Mouse (Mus musculus): Measurements from ENCODE around the gene Rab25. TPM values are rescaled to one million over a fixed set of nuclear protein-coding genes. Genes with fewer than 3 reads are reported as not detected.

The Rab25 gene
- polyA plus RNA-seq, 1 experiment from 2014 or later = not detected

GRCm38 (mm10) chr3:88566116-88566515, 18.0 kb upstream of the Rab25 start:
- Histone ChIP-seq H3K4me2 (replicated peaks) (no peak overlapping the region), H3K36me3 (peaks cover 92% of the 10 kb centered on the region), H3K4me3 (replicated peaks) (no peak overlapping the region), H3K27me3 (no peaks in the 10 kb centered on the region), H3K9me3 (no peaks in the 10 kb centered on the region), H3K4me1 (replicated peaks) (peaks cover 5% of the 10 kb centered on the region), H3K9ac (replicated peaks) (no peak overlapping the region), H3K27ac (no peak overlapping the region)
- WGBS = 91% methylated on average over 3 of the region's 3 CpGs
- no peak for ATAC-seq

GRCm38 (mm10) chr3:88563966-88564365, 15.9 kb upstream of the Rab25 start:
- Histone ChIP-seq H3K27ac (no peak overlapping the region), H3K9ac (replicated peaks) (no peak overlapping the region), H3K4me1 (replicated peaks) (peaks cover 5% of the 10 kb centered on the region), H3K9me3 (no peaks in the 10 kb centered on the region), H3K4me2 (replicated peaks) (no peak overlapping the region), H3K36me3 (peaks cover 98% of the 10 kb centered on the region), H3K4me3 (replicated peaks) (no peak overlapping the region), H3K27me3 (no peaks in the 10 kb centered on the region)
- no peak for ATAC-seq
- 81% methylated on average over 7 of the region's 7 CpGs for WGBS

GRCm38 (mm10) chr3:88563442-88563841, 15.3 kb upstream of the Rab25 start:
- WGBS = 64% methylated on average over 4 of the region's 4 CpGs
- peaks cover 98% of the 10 kb centered on the region for H3K36me3 ChIP-seq
- no peak overlapping the region for H3K4me2 ChIP-seq (replicated peaks)
- H3K4me3 ChIP-seq (replicated peaks) = no peak overlapping the region
- H3K9me3 ChIP-seq = no peaks in the 10 kb centered on the region
- H3K9ac ChIP-seq (replicated peaks) = no peak overlapping the region
- H3K27ac ChIP-seq = no peak overlapping the region
- no peaks in the 10 kb centered on the region for H3K27me3 ChIP-seq
- no peak for ATAC-seq
- H3K4me1 ChIP-seq (replicated peaks) = peaks cover 5% of the 10 kb centered on the region

- H3K4me1 ChIP-seq (replicated peaks) = peaks cover 5% of the 10 kb centered on the region
- WGBS = 68% methylated on average over 4 of the region's 4 CpGs
- no peaks in the 10 kb centered on the region for H3K9me3 ChIP-seq
- H3K9ac ChIP-seq (replicated peaks) = no peak overlapping the region
- H3K4me3 ChIP-seq (replicated peaks) = no peak overlapping the region
- no peak for ATAC-seq
- no peak overlapping the region for H3K27ac ChIP-seq
- no peak overlapping the region for H3K4me2 ChIP-seq (replicated peaks)
- peaks cover 97% of the 10 kb centered on the region for H3K36me3 ChIP-seq
- H3K27me3 ChIP-seq = no peaks in the 10 kb centered on the region
These were observed 13.9 kb upstream of the Rab25 start for GRCm38 (mm10) chr3:88561989-88562388.

GRCm38 (mm10) chr3:88559596-88559995, 11.5 kb upstream of the Rab25 start:
- no peak for ATAC-seq
- peaks cover 23% of the 10 kb centered on the region for H3K4me1 ChIP-seq (replicated peaks)
- H3K27me3 ChIP-seq = no peaks in the 10 kb centered on the region
- WGBS = 95% methylated on average over 9 of the region's 9 CpGs
- H3K9ac ChIP-seq (replicated peaks) = no peak overlapping the region
- no peak overlapping the region for H3K27ac ChIP-seq
- no peaks in the 10 kb centered on the region for H3K9me3 ChIP-seq
- H3K4me3 ChIP-seq (replicated peaks) = no peak overlapping the region
- peaks cover 92% of the 10 kb centered on the region for H3K36me3 ChIP-seq
- no peak overlapping the region for H3K4me2 ChIP-seq (replicated peaks)

- ATAC-seq = no peak
- no peak overlapping the region for H3K9ac ChIP-seq (replicated peaks)
- H3K27me3 ChIP-seq = no peaks in the 10 kb centered on the region
- no peak overlapping the region for H3K27ac ChIP-seq
- H3K4me1 ChIP-seq (replicated peaks) = peaks cover 30% of the 10 kb centered on the region
- no peak overlapping the region for H3K4me3 ChIP-seq (replicated peaks)
- 92% methylated on average over 8 of the region's 8 CpGs for WGBS
- peaks cover 63% of the 10 kb centered on the region for H3K36me3 ChIP-seq
- no peaks in the 10 kb centered on the region for H3K9me3 ChIP-seq
- H3K4me2 ChIP-seq (replicated peaks) = no peak overlapping the region
These were observed 8.5 kb upstream of the Rab25 start for GRCm38 (mm10) chr3:88556616-88557015.

GRCm38 (mm10) chr3:88555731-88556130, 7.6 kb upstream of the Rab25 start:
- Histone ChIP-seq H3K9me3 (no peaks in the 10 kb centered on the region), H3K4me1 (replicated peaks) (peaks cover 37% of the 10 kb centered on the region), H3K9ac (replicated peaks) (no peak overlapping the region; the same call in 1 of the 2 replicates), H3K36me3 (peaks cover 54% of the 10 kb centered on the region), H3K27ac (no peak overlapping the region), H3K4me2 (replicated peaks) (no peak overlapping the region), H3K27me3 (no peaks in the 10 kb centered on the region), H3K4me3 (replicated peaks) (no peak overlapping the region)
- whole genome bisulfite sequencing = 98% methylated on average over 6 of the region's 6 CpGs
- no peak for ATAC-seq

GRCm38 (mm10) chr3:88555069-88555605, 7.0 kb upstream of the Rab25 start:
- 83% methylated on average over 5 of the region's 5 CpGs for WGBS
- Histone ChIP-seq H3K9me3 (no peaks in the 10 kb centered on the region), H3K27ac (no peak overlapping the region), H3K4me3 (replicated peaks) (peak overlapping the region; percentile 93), H3K4me1 (replicated peaks) (peaks cover 40% of the 10 kb centered on the region), H3K36me3 (peaks cover 48% of the 10 kb centered on the region), H3K27me3 (no peaks in the 10 kb centered on the region), H3K9ac (replicated peaks) (peak overlapping the region; percentile 42; the same call in 1 of the 2 replicates), H3K4me2 (replicated peaks) (peak overlapping the region; percentile 81)
- ATAC-seq = no peak

GRCm38 (mm10) chr3:88553880-88554586, 5.9 kb upstream of the Rab25 start:
- no peaks in the 10 kb centered on the region for H3K9me3 ChIP-seq
- peak overlapping the region; percentile 93 for H3K27ac ChIP-seq
- H3K36me3 ChIP-seq = peaks cover 39% of the 10 kb centered on the region
- peaks cover 43% of the 10 kb centered on the region for H3K4me1 ChIP-seq (replicated peaks)
- 0% methylated on average over 40 of the region's 41 CpGs for WGBS
- H3K27me3 ChIP-seq = no peaks in the 10 kb centered on the region
- ATAC-seq = peak; percentile 65
- H3K9ac ChIP-seq (replicated peaks) = peak overlapping the region; percentile 92
- H3K4me3 ChIP-seq (replicated peaks) = peak overlapping the region; percentile 93
- peak overlapping the region; percentile 81 for H3K4me2 ChIP-seq (replicated peaks)

- H3K36me3 ChIP-seq = peaks cover 35% of the 10 kb centered on the region
- H3K4me2 ChIP-seq (replicated peaks) = peak within 1 kb of the TSS; percentile 81
- WGBS = under 1% methylated on average over 25 of the region's 37 CpGs
- H3K9ac ChIP-seq (replicated peaks) = peak within 1 kb of the TSS; percentile 92
- no peaks in the 10 kb centered on the region for H3K27me3 ChIP-seq
- peak within 1 kb of the TSS; percentile 93 for H3K4me3 ChIP-seq (replicated peaks)
- H3K9me3 ChIP-seq = no peaks in the 10 kb centered on the region
- H3K27ac ChIP-seq = peak within 1 kb of the TSS; percentile 93
- peaks cover 43% of the 10 kb centered on the region for H3K4me1 ChIP-seq (replicated peaks)
- ATAC-seq = peak; percentile 87
These were observed 5.4 kb upstream of the Rab25 start, which contains the start of gene Ubqln4 for GRCm38 (mm10) chr3:88553525-88553879. Gene Ubqln4 (plus strand): TSS chr3:88553758.

- Histone ChIP-seq H3K27ac (peak within 1 kb of the TSS; percentile 93), H3K4me1 (replicated peaks) (peaks cover 43% of the 10 kb centered on the region), H3K4me2 (replicated peaks) (peak within 1 kb of the TSS; percentile 81), H3K36me3 (peaks cover 29% of the 10 kb centered on the region), H3K27me3 (no peaks in the 10 kb centered on the region), H3K9me3 (no peaks in the 10 kb centered on the region), H3K9ac (replicated peaks) (peak within 1 kb of the TSS; percentile 92), H3K4me3 (replicated peaks) (peak within 1 kb of the TSS; percentile 93)
- ATAC-seq = peak; percentile 93
- under 1% methylated on average over 48 of the region's 48 CpGs for WGBS
These were observed 4.8 kb upstream of the Rab25 start, which contains the start of gene Lamtor2 for GRCm38 (mm10) chr3:88552676-88553524. Gene Lamtor2 (minus strand): TSS chr3:88553074.
